Mouse (Mus musculus) myocyte (in vitro differentiated cells): ENCODE measurements around the gene Lingo3. TPM values are rescaled to one million over a fixed set of nuclear protein-coding genes. Genes with fewer than 3 reads are reported as not detected.

Experiments
- H3K27me3 ChIP-seq: one replicate; pipeline ENCODE4 v1.6.1; 2011; ENCODE audit not compliant: control insufficient read depth, insufficient read depth, insufficient read length
- H3K36me3 ChIP-seq: one replicate; pipeline ENCODE4 v1.6.1; 2011; ENCODE audit not compliant: control insufficient read depth, insufficient read depth
- H3K4me2 ChIP-seq: one replicate; pipeline ENCODE4 v1.6.1; 2011; ENCODE audit warnings: low read depth, control low read depth
- H3K4me3 ChIP-seq: one replicate; pipeline ENCODE4 v1.5.1; 2011; ENCODE audit warnings: mild to moderate bottlenecking, control low read depth, moderate library complexity
- H3K79me2 ChIP-seq: one replicate; pipeline ENCODE4 v1.6.1; 2011; ENCODE audit not compliant: control insufficient read depth, insufficient read depth
- H3ac ChIP-seq: one replicate; pipeline ENCODE4 v1.6.1; 2011; ENCODE audit not compliant: control insufficient read depth, insufficient read length
- CEBPB ChIP-seq: IDR thresholded peaks from 2 replicates; pipeline ENCODE4 v1.6.1; 2011; ENCODE audit warnings: mild to moderate bottlenecking, moderate library complexity; ENCODE audit not compliant: poor library complexity, insufficient read depth, severe bottlenecking
- E2F4 ChIP-seq: IDR thresholded peaks from one replicate; pipeline ENCODE4 v1.6.1; 2011; ENCODE audit warnings: mild to moderate bottlenecking, control low read depth, moderate library complexity; ENCODE audit not compliant: insufficient read depth
- MAX ChIP-seq: IDR thresholded peaks from one replicate; pipeline ENCODE4 v1.6.1; 2011; ENCODE audit warnings: low read depth, mild to moderate bottlenecking, control low read depth
- MYOD1 ChIP-seq, 3 experiments: IDR thresholded peaks; one replicate each; pipeline ENCODE4 v1.6.1; 2011; ENCODE audit warnings: control low read depth in 2 of 3, low read depth in 2 of 3, mild to moderate bottlenecking in 2 of 3, moderate library complexity in 1 of 3; ENCODE audit not compliant: insufficient read length in 2 of 3, control insufficient read depth in 1 of 3
- MYOG ChIP-seq, 3 experiments: IDR thresholded peaks; one replicate each; pipeline ENCODE4 v1.6.1; 2011; ENCODE audit warnings: control low read depth in 2 of 3, low read depth in 2 of 3, mild to moderate bottlenecking in 2 of 3; ENCODE audit not compliant: insufficient read length in 2 of 3, control insufficient read depth in 1 of 3, insufficient read depth in 1 of 3
- POLR2A ChIP-seq: IDR thresholded peaks from one replicate; pipeline ENCODE4 v1.6.1; 2011; ENCODE audit warnings: low read depth, mild to moderate bottlenecking, control low read depth, moderate library complexity; ENCODE audit not compliant: insufficient read length
- POLR2AphosphoS2 ChIP-seq: IDR thresholded peaks from one replicate; pipeline ENCODE4 v1.6.1; 2011; ENCODE audit warnings: low read depth, control low read depth; ENCODE audit not compliant: insufficient read length
- REST ChIP-seq: IDR thresholded peaks from one replicate; pipeline ENCODE4 v1.6.1; 2011; ENCODE audit warnings: mild to moderate bottlenecking, control low read depth, moderate library complexity; ENCODE audit not compliant: insufficient read depth, insufficient read length
- SRF ChIP-seq: IDR thresholded peaks from one replicate; pipeline ENCODE4 v1.6.1; 2011; ENCODE audit warnings: low read depth; ENCODE audit not compliant: control insufficient read depth, insufficient read length
- TCF12 ChIP-seq: IDR thresholded peaks from one replicate; pipeline ENCODE4 v1.6.1; 2011; ENCODE audit warnings: mild to moderate bottlenecking, control low read depth; ENCODE audit not compliant: poor library complexity, insufficient read depth, severe bottlenecking
- TCF3 ChIP-seq: IDR thresholded peaks from one replicate; pipeline ENCODE4 v1.6.1; 2011; ENCODE audit warnings: low read depth, control low read depth; ENCODE audit not compliant: insufficient read length
- USF1 ChIP-seq: IDR thresholded peaks from one replicate; pipeline ENCODE4 v1.6.1; 2011; ENCODE audit warnings: low read depth, mild to moderate bottlenecking, control low read depth, moderate library complexity
- polyA plus RNA-seq: library from polyadenylated mRNA; unstranded; fragments of >200 nt; fragmentation: generic; extraction: Trizol; gene quantifications from one replicate; pipeline ENCODE4 v1.2.1, GENCODE M21; 2012; ENCODE audit warnings: missing spikeins

The Lingo3 gene
- polyA plus RNA-seq, 1 experiment, result 0.05 TPM

DNA sequence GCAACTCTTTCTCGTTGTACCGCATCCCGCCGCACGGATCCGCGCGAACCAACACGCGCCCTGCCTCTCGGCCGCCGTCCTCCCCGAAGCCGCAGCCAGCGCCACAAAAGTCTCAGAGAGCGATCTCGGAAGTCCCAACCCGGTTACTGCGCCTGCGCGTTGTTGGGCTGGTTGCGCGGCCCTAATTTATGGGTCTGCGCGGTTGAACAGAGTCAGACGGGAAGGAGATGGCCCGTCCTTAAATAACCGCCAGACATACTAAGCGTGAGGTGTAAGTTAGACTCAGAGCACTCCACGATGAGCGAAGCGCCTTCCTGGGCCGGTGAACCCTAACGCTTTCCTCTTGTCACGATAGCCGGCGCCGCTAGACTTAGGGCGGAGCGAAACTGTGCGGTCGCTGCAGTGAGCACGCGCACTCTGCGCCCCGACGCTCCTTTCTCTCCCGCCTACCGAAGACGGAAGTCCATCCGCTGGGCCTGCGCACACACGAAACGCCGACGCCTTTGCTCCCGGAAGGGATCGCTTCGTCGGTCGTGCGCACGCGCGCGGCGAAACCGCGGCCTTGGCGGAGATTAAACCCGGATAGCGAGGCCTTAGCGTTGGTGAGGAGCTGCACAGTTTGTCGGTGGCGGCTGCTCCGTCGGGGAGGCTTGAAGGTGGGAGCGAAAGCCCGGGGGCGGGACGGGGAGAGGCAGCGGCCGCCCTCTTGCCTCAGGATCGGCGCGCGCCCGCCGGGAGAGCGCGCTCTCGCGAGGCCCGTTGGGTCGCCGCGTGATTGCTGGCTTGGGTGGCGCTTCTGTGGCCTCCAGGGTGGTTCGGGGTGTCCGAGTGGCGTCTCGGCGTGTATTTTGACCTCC, 45.5 kb downstream of the Lingo3 start, which contains the start of the genes Sf3a2 and Plekhj1:
TSS of gene Sf3a2 (plus strand) at position 49 of the 857 bp plus-strand sequence.
TSS of gene Plekhj1 (minus strand) at position 477 of the 857 bp plus-strand sequence.
- TF ChIP-seq POLR2A (peak; percentile 54), USF1 (no peak), MYOG (IDR thresholded peaks at IDR 0.05; ENCODE audit: control insufficient read depth in 1 of 3, insufficient read depth in 1 of 3, insufficient read length in 2 of 3, low read depth in 2 of 3) (peak in 1 of 3 experiments; percentile 11), CEBPB (no peak), POLR2AphosphoS2 (peak; percentile 92)
- peaks cover 28% of the 10 kb centered on the region for H3K36me3 ChIP-seq
- H3K79me2 ChIP-seq, result peaks cover 58% of the 10 kb centered on the region
- H3K27me3 ChIP-seq, result no peaks in the 10 kb centered on the region
- H3ac ChIP-seq, result peak within 1 kb of the TSS; percentile 91
- peak within 1 kb of the TSS; percentile 98 for H3K4me3 ChIP-seq
- peak within 1 kb of the TSS; percentile 97 for H3K4me2 ChIP-seq

DNA sequence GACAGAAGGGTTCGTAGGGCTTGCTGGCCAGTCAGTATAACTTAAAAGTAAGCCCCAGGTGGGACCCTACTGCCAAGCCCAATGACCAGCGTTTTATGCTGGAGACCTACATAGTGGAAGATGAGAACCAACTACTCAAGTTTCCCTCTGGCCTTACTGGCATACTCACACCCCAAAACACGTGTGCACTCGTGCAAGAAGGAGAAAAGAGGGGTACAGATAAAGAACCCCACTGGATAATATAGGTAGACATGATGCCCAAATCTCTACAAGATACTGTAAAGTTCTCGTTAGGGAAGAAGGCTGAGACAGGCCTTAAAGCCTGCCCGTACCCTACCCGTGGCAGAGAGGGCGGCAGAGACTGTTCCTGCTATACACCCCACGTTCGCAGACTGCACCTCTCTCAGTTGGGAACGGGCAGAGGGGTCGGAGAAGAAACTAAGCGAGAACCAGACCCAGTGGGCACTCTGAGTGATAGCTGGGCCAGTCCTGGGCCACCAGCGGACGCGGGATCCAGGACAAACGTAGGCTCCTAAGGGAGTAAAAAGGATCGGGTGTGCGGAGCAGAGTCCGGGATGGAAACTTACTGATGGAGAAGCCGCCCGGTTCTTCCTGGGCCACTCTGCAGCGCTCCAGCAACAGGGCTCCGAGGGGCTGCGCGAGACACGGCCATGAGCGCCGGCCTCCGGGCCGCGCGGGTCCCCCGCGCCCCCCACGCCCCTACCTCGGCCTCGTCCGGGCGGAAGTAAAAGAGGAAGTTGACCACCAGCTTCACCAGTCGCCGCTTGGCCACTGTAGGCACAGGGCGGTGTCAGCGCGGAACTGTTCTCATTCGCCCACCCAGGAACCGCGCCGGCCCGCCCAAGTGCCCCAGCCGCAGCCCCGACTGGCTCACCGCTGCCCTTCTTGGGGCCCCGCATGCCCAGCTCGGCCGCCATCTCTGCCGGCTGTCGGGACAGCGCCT, 46.4 kb downstream of the Lingo3 start:
- peak overlapping the region; percentile 86 for H3K4me2 ChIP-seq
- TF ChIP-seq MYOG (IDR thresholded peaks at IDR 0.05; ENCODE audit: control insufficient read depth in 1 of 3, insufficient read depth in 1 of 3, insufficient read length in 2 of 3, low read depth in 2 of 3), result peak in 1 of 3 experiments; percentile 35
- TF ChIP-seq REST, result no peak
- peak overlapping the region; percentile 98 for H3K4me3 ChIP-seq
- peak overlapping the region; percentile 91 for H3ac ChIP-seq
- peaks cover 58% of the 10 kb centered on the region for H3K79me2 ChIP-seq
- H3K27me3 ChIP-seq, result no peaks in the 10 kb centered on the region
- peaks cover 28% of the 10 kb centered on the region for H3K36me3 ChIP-seq

DNA sequence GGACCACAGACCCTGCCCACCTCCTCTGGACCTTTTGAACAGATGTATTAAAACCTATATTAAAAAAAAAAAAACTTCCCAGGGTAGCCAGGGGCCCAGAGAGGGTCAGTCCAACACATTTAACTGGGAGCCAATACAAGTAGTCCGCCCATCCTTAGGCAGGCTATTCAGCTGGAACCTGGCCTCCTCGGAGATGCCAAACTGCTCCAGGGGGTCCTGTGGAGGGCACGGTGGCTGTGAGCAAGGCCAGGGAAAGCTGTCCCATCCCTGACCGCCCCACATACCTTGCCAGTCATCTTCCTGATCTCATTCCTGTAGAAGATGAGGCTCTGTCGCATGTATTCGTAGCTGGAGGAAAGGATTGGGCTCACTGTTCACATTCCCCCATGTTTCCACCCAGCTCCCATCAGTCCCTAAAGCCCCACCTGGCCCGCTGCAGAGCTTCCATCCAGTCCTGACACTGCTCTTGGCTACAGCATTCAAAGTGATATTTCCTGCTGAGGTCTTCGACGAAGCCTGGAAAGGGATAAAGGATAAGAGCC, 47.5 kb downstream of the Lingo3 start:
- no peaks in the 10 kb centered on the region for H3K27me3 ChIP-seq
- TF ChIP-seq POLR2A, result peak; percentile 2
- peak; percentile 61 for TF ChIP-seq POLR2AphosphoS2
- TF ChIP-seq SRF, result no peak
- no peak for TF ChIP-seq REST
- no peak overlapping the region for H3ac ChIP-seq
- H3K36me3 ChIP-seq, result peaks cover 20% of the 10 kb centered on the region
- peak overlapping the region; percentile 86 for H3K4me2 ChIP-seq
- peak overlapping the region; percentile 98 for H3K4me3 ChIP-seq
- H3K79me2 ChIP-seq, result peaks cover 54% of the 10 kb centered on the region

DNA sequence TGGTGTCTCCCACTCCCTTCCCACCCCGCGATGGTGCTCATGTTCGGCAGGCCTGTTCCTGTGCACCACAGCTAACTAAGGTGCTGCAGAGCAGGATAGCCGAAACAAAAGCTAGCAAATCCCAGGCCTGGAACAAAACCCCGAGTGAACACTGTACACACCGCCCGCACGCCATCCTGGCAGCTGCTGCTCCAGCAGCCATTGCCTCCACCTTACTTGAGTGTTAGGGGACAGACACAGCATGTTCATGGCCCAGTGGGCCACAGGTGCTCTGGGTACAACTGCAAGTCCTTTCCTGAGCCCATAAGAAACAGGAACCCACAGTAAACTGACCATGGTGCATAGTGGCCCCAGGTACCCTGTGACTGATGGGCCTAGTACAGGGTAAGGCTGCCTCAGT, 49.1 kb downstream of the Lingo3 start:
- H3K4me3 ChIP-seq, result no peak overlapping the region
- H3K79me2 ChIP-seq, result peaks cover 37% of the 10 kb centered on the region
- no peak overlapping the region for H3ac ChIP-seq
- peaks cover 11% of the 10 kb centered on the region for H3K36me3 ChIP-seq
- no peak for TF ChIP-seq SRF
- TF ChIP-seq MYOD1 (IDR thresholded peaks at IDR 0.05; ENCODE audit: control insufficient read depth in 1 of 3, insufficient read length in 2 of 3, low read depth in 2 of 3), result no peak
- TF ChIP-seq E2F4, result no peak
- no peak for TF ChIP-seq TCF12
- no peak for TF ChIP-seq TCF3
- no peak for TF ChIP-seq CEBPB
- no peak for TF ChIP-seq USF1
- no peak for TF ChIP-seq POLR2AphosphoS2
- TF ChIP-seq POLR2A, result no peak
- no peak for TF ChIP-seq MAX
- no peak for TF ChIP-seq REST
- TF ChIP-seq MYOG (IDR thresholded peaks at IDR 0.05; ENCODE audit: control insufficient read depth in 1 of 3, insufficient read depth in 1 of 3, insufficient read length in 2 of 3, low read depth in 2 of 3), result no peak
- no peak overlapping the region for H3K4me2 ChIP-seq
- H3K27me3 ChIP-seq, result no peaks in the 10 kb centered on the region

DNA sequence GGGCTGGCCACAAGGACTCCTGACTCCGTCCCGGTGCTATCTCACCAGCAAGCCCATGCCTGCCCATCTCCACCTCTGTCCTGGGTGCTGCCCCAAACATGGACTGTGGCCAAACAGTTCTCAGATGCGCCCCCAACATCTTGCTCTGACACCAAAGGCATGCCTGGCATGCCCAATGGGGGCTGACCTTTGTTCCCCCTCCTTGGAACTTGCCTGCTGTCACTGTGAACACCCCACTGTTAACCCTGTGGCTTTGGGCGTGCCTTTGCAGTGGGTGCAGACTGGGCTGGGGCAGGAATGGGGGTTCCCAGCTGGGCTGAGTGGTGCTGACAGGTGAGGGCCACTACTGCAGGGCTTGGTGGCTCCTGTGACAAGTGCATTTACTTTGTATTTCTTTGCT, 50.0 kb downstream of the Lingo3 start:
- H3K79me2 ChIP-seq, result peaks cover 28% of the 10 kb centered on the region

More for the DNA sequence above, 50.0 kb downstream of the Lingo3 start:
- TF ChIP-seq TCF12, result peak; percentile 56
- TF ChIP-seq POLR2AphosphoS2, result peak; percentile 52
- TF ChIP-seq USF1, result no peak
- TF ChIP-seq TCF3, result peak; percentile 49
- peak in 2 of 3 experiments; percentile 68 to 95 for TF ChIP-seq MYOG (IDR thresholded peaks at IDR 0.05; ENCODE audit: control insufficient read depth in 1 of 3, insufficient read depth in 1 of 3, insufficient read length in 2 of 3, low read depth in 2 of 3)
- TF ChIP-seq MYOD1 (IDR thresholded peaks at IDR 0.05; ENCODE audit: control insufficient read depth in 1 of 3, insufficient read length in 2 of 3, low read depth in 2 of 3), result peak in 2 of 3 experiments; percentile 87 to 96
- no peak for TF ChIP-seq SRF
- Histone ChIP-seq H3K4me3 (no peak overlapping the region), H3K4me2 (no peak overlapping the region), H3ac (no peak overlapping the region), H3K27me3 (no peaks in the 10 kb centered on the region), H3K36me3 (peaks cover 16% of the 10 kb centered on the region)
